Mouse (Mus musculus) monocyte, adult 5-6 weeks (primary cell): ENCODE data around the gene Csgalnact2. TPM values are rescaled to one million over a fixed set of nuclear protein-coding genes. Genes with fewer than 3 reads are reported as not detected.
A peak's percentile ranks its signal among the peaks of the same experiment; 100 is the strongest.

Experiments used
- ATAC-seq: fragments of 153-309, 156-312 bp; replicated peaks from 2 replicates; pipeline ENCODE4 v1.8.0; 2017; ENCODE audit warnings: mild to moderate bottlenecking; ENCODE audit not compliant: low TSS enrichment, insufficient number of reproducible peaks, severe bottlenecking, poor library complexity, low FRiP score
- total RNA-seq: library from RNA; stranded (forward); fragments of 200-1000, 200-491, 200-594 nt; gene quantifications from 3 replicates; pipeline ENCODE4 v1.2.3, GENCODE M21; 2017

Gene Csgalnact2
- total RNA-seq, 1 experiment from 2014 or later: 204 TPM

DNA sequence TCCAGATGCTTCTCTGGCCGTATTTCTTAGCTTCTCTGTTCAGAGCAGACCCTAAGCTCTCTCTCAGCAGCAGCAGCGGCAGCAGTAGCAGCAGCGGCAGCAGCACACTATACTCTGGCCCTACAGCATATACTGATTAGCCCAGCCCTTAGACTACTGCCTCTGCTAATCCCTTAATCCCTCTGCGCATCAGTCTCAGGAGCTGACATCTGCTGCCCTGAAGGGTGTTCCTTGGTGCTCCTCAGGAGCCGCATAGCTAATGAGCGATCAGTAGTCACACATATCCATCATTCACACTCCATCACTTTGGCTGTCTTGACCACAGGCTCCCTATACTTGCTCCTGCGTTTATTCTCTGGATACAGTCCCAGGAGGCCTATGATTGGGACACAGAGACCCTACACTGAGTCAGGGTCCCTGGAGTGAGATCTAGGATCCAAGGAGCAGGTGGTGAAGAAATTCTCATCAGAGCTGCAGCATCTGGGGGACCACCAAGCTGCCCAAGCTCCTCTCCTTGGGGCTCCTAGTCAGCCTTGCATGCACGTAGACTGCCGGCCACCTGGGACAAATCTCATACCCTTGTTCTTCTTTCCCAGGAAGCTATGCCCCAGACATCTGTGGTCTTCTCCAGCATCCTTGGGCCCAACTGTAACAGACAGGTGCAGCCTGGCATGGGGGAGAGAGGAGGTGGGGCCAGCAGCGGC, 59.0 kb downstream of the Csgalnact2 start:
- ATAC-seq: no peak

DNA sequence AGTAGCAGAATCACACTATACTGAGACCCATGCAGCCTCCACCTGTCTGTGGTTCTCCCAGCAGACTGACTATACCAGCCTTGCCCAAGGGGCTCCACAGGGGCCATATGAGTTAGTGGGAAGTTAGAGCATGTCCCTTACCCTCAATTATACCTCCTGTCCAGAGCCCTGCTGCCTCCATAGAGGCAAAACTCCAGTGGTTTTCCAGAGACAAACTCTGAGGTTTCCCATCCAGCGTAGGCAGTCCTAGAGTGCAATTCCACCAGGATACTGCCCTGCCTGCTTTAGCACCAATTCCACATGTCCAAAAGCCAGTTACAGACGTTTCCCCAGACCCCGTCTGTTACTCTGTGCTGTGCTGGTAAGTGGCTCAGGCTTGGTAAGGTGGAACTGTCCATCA, 59.6 kb downstream of the Csgalnact2 start:
- ATAC-seq: no peak

DNA sequence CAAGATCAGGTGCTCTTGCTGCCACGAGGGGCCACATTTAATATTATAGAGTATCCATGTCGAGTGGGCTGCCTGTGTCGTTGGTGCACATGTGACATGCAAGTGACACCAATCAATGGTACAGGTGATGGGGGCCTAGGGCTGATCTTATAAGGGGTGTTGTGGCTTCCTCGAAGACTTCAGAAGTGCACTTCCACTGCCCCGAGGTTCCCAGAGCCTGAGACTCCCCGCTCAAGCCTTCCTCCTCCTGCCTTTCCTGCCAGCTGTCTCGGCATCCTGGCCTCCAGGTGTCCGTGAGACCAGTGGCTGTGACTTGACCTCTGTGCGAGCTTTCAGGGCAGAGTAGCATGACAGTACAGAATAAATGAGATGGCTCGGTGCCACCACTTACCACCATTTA, 60.2 kb downstream of the Csgalnact2 start:
- ATAC-seq: no peak

DNA sequence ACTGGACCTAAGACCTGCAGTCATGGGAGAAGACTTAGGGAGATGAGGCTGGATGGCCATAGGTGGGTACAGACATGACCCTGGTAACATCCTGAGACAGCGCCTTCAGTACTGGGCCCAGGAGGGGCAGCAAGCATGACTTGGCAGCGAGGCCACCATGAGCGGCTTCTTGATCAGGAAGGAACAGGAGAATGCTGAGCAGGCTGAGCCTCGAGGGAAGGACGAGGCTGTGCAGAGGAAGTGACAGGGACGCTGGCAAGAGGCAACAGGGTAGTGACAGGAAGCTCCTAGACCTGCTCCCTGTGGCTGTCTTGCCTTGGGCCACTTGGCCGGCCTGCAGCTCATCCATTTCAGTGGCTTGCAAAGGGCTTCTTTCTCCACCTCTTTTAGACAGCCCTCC, 61.5 kb downstream of the Csgalnact2 start:
- no peak for ATAC-seq

DNA sequence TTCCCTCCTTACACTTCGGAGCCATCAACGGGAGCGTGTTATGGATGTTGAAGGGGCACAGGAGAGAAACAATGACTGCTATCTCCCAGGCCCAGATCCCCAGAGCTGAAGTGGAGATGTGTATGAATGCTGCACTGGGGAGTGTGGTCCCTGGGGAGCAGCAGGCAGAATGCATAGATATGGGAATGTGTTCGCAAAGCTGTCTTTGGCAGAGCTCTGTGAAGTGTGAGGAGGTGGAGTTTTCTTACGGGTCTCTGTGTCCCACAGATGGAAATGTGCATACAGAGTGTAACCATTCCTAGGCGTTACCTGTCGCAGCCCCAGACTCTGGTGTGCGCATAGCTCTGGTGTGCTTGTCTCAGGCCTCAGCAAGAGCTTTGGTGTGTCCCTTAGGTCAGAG, 62.2 kb downstream of the Csgalnact2 start:
- ATAC-seq: no peak

DNA sequence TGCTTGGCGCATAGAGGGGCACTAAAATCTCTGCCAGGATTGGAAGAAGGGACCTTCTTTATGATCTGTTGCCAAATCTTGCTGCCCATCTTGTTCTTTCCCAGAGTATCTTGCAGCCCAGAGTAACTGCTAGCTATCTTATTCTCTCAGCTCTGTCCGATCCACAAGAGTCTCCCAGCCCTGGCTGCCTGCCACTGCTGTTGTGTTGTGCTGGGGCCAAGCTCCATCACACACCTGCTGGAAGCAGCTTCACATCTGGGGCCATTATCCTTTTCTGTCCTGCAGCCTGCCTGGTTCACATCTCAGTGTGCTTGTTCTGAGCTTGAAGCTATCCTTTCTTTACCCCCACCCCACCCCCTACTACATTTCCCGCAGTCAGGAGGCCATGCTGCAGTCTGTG, 62.7 kb downstream of the Csgalnact2 start:
- no peak for ATAC-seq

DNA sequence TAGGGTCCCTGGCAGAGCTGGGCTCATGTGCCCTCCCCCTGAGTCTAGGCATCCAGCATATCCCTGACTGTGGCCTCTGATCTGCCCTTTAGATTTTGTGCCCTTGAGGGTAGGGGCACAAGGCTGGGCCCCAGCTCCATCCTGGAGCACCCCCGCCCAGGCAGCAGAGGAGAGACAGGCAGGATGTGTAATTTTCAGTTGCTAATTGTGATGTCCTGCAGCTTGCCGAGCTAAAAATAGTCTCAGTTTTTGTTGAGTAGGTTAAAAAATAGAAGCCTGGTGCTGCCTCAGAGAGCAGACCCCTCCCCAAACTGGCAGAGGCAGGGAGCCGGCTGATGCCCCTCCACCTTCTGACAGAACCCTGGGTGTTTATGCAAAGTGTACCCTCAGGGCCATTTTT, 64.8 kb downstream of the Csgalnact2 start:
- ATAC-seq: no peak

DNA sequence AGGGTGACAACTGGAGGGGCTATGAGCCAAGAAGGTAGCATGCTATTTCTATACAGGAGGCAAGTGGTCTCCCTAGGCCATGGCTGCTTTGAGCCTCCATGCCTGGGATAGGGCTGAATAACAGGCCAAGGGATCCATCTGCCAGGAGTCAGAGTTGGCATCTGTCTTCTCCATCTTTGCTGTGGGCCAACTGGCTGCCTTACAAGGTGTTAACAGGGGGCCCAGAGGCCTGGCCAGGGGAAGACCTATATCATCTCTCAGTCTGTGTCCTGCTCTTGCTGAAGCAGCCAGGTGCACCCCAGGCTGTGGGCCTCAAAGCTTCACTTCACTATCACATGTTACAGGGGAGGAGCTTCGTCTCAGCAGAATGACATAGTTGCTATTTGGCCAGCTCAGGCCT, 66.8 kb downstream of the Csgalnact2 start:
- ATAC-seq: no peak

DNA sequence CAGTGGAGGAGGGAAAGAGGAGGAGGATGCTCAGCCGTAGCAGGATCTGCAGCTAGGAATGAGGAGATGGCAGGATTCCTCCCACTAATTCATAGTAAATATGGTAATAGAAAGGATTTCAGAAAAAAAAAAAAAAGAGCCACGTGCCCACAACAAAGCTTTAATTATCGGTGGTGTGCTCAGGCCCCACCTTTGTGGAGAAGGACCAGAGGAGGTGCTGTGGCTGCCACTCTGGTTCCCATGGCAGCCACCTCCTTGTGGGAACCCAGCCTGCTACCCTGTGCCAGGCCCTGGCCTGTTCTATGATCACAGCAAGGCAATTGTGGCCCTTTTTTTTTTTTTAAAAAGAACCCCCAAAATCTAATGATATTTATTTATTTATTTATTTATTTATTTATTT, 67.5 kb downstream of the Csgalnact2 start:
- ATAC-seq: no peak

DNA sequence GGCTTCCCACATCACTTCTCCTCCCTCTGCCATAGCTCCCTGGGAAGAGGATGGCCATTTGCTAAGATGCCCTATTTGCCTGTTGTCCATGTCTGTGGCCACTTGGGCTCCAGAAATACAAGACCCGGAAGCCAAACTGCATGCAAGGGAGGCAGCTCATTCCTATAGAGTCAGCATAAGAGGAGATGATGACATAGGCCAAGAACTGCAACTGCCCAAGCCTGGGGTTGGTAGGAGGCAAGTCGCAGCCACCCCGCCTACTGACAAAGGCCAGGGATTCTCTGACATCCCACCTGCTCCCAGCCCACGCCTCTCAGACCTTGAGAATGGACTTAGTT, 68.0 kb downstream of the Csgalnact2 start:
- no peak for ATAC-seq

DNA sequence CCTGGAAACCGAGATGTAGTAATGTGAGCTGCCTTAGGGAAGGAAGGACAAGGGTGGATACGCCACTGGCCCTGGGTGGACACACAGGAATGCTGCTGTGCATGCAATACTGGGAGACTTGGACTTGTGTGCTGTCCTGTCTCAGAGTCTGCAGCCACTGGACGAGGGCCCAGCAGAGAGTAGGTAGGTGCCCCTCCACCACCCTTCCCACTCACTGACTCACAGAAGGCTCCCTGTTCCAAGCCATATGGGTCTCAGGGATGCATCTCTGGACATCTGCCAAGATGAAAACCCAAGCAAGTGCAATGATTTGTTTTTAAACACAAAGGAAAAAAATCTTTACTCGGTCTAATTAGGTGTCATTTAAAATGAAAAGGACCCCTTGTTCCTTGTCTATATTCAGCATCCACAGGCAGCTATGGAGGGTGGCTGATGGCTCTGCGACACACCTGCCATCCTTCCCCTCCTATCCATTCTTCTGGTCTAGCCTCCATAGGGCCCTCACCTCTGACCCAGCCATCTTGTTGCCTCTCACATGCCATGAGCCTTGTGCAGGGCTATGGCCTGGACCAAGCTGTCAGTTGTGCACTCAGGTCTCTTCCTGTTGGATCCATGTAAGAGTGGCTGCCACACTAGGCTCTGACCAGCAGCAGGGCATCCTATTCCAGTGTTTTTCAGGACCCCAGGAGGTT, 68.5 kb downstream of the Csgalnact2 start:
- no peak for ATAC-seq

DNA sequence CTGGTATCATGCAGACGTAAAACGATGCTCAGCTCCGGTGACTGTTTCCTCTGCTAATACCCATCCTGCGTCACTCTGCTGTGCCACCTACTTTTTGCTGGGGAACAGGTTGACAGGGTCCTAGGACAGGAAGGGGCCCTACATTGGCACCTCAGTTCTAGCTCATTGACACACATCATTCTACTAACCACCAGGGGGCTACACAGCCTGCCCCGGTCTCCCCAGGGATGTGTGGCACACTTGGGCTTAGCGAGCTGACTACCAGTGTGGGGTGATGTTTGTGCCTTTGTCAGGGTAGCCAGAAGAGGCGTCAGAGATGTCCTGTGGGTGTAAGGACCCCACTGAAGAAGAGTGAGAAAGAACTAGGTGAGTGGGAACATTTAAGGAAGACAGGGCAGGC, 71.2 kb downstream of the Csgalnact2 start:
- no peak for ATAC-seq

DNA sequence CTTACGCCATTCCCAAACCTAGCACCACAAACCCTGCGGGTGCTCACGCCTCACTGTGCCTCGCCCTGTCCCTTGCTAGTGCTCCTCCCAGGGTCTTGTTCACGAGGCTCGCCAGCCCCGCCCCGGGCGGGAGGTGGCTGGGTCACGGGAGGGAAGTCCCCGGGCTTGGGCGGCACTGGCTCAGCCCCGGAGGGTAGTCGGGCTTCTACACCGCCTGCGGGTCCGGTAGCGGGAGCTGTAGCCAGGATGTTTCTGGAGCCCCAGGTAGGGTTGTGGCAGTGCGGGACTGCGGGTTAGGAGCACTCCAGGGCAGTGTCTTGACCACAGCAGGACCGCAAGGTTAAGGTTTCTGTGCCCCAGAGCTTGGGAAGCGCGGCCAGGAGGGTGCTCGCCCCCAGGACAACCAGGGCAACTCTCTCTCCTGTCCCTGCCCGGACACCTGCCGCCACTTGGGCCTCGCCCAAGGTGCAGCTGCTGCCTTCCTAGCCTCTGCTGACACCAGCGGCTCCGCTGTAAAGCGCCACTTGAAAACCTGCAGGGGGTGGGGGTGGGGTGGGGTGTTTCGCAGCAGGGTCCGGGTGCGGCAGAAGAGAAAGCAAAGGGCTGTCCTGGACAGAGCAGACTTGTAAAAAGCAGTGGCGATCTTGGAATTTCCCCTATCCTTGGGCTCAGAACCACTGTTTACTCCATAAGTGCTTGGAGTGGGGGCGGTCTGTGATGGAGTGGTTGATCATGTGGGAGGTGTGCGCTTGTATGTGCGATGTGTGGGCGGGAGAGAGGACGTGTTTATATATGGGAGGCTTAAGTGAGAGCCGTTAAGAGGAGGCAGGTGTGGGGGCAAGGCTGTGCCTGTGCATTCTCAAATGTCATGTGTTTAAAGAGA, 72.5 kb downstream of the Csgalnact2 start:
- ATAC-seq: peak; percentile 40; the same call in 1 of the 2 replicates

DNA sequence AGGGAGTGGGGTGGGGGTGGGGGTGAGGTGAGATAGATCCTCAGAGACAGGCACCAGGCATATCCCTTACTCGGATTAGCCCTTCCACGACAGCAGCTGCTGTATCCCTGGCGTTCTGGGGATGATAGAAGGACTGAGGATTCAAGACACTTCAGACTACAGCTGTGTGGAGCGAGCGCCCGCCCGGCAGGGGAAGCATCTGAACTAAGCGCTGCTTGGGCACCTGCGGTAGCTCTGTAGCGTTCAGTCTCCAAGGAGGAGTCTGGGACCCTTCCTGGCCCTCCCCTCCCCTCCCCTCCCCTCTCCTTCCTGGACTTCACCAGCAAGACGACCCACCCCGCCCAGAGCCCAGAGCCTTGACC, 73.1 kb downstream of the Csgalnact2 start:
- ATAC-seq: no peak

DNA sequence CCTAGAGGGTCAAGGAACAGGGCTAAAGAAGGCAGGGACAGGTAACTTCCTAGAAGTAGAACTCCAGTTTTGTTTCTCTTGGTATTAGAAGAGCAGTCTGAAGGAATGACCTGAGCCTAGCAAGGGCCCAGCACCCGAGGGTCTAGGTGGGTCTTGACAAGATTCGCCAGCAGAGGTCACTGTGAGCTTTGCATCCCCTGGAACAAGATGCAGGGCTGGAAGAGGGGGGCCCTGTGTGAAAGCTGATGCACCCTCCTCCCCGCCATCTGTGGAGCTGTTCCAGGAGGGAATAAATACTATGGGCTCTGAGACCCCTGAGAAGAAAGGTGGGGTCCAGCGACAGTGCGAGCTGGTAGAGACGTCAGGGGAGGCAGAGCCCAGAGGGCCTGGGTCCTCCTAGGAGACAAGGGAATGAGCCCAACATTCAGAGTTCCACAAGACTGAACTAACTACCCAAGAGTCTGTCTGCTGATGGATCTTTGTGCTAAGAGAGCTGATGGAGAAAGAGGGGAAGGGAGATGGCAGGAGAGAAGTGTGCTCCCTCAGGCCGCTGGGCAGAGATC, 73.9 kb downstream of the Csgalnact2 start:
- no peak for ATAC-seq

DNA sequence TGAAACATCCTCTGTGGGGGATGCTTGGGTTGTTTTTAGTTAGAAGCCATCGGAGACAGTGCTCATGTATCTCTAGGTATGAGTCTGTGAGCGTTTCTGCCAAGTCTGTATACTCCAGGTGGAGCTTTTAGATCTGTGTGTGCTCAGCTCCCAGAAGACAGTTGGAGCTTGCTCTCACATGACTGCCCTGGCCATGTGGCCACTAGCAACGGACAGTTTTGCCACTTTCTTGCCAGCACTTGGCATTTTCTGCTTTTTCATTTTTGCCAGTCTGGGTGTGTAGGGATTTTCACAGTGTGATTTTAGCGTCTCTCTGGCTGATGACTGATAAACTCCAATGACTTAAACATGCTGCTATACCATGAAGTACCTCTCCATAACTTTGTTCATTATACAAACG, 75.7 kb downstream of the Csgalnact2 start:
- ATAC-seq: no peak

DNA sequence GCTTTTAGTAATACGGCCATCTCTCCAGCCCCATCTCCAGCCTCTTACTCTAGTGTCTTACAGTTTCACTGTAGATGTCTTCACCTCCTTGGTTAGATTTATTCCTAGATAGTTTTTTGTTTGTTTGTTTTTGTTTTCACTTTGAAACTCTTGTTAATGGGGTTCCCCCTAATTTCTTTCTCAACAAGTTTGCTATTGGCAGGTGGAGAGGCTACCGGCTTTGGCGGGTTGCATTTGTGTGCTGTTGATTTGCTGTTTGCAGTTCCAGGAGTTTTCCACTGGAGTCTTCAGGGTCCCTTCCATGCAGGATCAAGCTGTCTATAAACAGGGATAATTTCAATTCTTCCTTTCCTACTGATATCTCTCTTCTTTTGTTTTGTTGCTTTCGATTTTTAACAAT, 77.7 kb downstream of the Csgalnact2 start:
- ATAC-seq: no peak
